Mouse (Mus musculus) neural tube, embryonic 14.5 days (tissue): ENCODE measurements around the gene Gskip. TPM values are rescaled to one million over a fixed set of nuclear protein-coding genes. Genes with fewer than 3 reads are reported as not detected.

Source experiments
- ATAC-seq: fragments of 200-750 bp; cut with Nextera tagmentation; 2 replicates; pipeline ENCODE4 v1.8.0; 2017; ENCODE audit warnings: low read depth, mild to moderate bottlenecking, moderate TSS enrichment, moderate library complexity
- H3K27ac ChIP-seq: fragments of 300-500 bp; sonication (generic); 2 replicates; pipeline ENCODE4 v1.5.1; 2014; ENCODE audit warnings: low read depth, mild to moderate bottlenecking, control low read depth, low read length, moderate library complexity, mixed read lengths
- H3K27me3 ChIP-seq: fragments of 300-500 bp; sonication (generic); 2 replicates; pipeline ENCODE4 v1.6.1; 2014; ENCODE audit warnings: low read length; ENCODE audit not compliant: control insufficient read depth, insufficient read depth
- H3K36me3 ChIP-seq: fragments of 300-500 bp; sonication (generic); 2 replicates; pipeline ENCODE4 v1.6.1; 2014; ENCODE audit warnings: low read length, mixed read lengths; ENCODE audit not compliant: control insufficient read depth, insufficient read depth
- H3K4me1 ChIP-seq: fragments of 300-500 bp; sonication (generic); 2 replicates; pipeline ENCODE4 v1.6.1; 2014; ENCODE audit warnings: low read length; ENCODE audit not compliant: control insufficient read depth, insufficient read depth
- H3K4me2 ChIP-seq: fragments of 300-500 bp; sonication (generic); 2 replicates; pipeline ENCODE4 v1.6.1; 2014; ENCODE audit warnings: mild to moderate bottlenecking, low read depth, low read length, control low read depth
- H3K4me3 ChIP-seq: fragments of 300-500 bp; sonication (generic); 2 replicates; pipeline ENCODE4 v1.5.1; 2014; ENCODE audit warnings: low read depth, low read length, control low read depth, mixed read lengths
- H3K9ac ChIP-seq: fragments of 300-500 bp; sonication (generic); replicated peaks from 2 replicates; pipeline ENCODE4 v1.6.1; 2014; ENCODE audit warnings: low read depth, mild to moderate bottlenecking, control low read depth, low read length, mixed read lengths
- H3K9me3 ChIP-seq: fragments of 300-500 bp; sonication (generic); 2 replicates; pipeline ENCODE4 v1.6.1; 2016; ENCODE audit warnings: low read length; ENCODE audit not compliant: control insufficient read depth
- WGBS: fragments of 180-500 bp; shearing (Covaris S2); extraction: QIAGEN DNeasy Blood & Tissue Kit; methylation state at CpG from one replicate; pipeline ENCODE4 v1.1.7; 2014; 5-methylcytosine and 5-hydroxymethylcytosine counted together
- polyA plus RNA-seq: library from polyadenylated mRNA; unstranded; fragments of >200 nt; fragmentation: Nextera tagmentation; extraction: Ambion mirVana; gene quantifications from 2 replicates; pipeline ENCODE4 v1.2.1, GENCODE M21; 2014

Gene Gskip
- polyA plus RNA-seq, 1 experiment from 2014 or later, result 34.3 TPM

DNA sequence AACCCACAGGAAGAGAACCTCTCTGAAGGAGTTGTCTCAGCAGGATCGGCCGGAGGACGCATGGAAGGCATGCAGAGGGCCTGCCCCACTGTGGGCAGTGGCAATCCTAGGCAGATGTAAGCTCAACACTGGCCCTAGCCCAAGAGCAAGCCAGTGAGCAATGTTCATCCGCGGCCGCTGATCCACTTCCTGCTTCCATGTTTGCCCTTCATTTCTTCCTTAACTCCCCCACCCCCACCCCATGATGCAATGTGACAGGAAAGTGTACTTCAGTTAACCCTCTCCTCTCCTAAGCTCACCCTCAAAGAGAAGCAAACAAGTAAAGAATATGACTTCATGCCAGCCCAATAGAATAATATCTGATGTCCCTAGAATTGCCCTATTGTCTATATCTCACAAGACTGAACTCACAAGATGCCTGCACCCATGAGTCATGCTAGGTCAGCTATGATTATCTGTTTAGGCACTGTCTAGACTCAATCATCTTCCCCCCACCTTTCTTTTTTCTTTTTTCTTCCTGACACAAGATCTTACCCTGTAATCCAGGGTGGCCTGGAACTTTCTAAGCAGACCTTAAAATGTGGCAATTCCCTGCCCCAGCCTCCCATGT, 46.3 kb downstream of the Gskip start:
- 90% methylated on average over 6 of the region's 6 CpGs for WGBS
- H3K27ac ChIP-seq, result no peak overlapping the region
- H3K36me3 ChIP-seq, result no peaks in the 10 kb centered on the region
- H3K27me3 ChIP-seq, result no peaks in the 10 kb centered on the region
- no peak for ATAC-seq
- no peaks in the 10 kb centered on the region for H3K4me1 ChIP-seq
- H3K4me3 ChIP-seq, result no peak overlapping the region
- no peak overlapping the region for H3K9ac ChIP-seq
- H3K9me3 ChIP-seq, result no peaks in the 10 kb centered on the region
- H3K4me2 ChIP-seq, result no peak overlapping the region

DNA sequence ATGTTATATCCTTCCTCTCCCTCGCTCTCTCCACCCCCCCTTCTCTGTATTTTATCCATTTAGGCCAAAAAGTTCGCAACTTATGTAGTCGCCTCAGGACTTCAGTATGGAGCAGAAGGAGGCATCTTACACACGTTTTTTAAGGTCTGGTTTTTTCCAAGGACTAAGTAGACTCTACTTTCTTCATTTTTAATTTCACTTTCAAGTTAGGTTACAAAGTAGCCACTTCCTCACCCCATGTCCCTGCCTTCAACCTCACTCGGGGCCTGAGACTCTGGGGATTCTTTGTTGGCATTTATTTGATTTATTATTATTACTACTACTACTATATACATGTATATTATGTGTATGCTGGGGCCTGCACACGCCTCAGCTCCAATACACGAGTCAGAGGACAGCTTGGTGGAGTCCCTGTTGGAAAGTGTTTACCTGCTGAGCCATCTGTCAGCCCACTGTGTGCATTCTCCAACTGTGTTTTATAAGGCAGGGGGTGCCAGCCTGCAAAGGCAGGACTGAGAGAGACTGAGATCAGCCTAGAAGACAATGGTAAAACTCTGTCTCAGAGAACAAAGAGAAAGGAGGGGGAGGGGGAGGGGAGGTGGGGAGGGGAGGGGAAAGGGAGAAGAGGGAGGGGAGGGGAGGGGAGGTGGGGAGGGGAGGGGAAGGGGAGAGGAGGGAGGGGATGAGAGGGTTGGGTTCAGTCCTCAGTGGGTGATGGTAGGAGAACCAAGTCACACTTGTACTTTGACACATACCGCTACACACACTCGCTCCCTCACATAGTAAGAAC, 48.9 kb downstream of the Gskip start:
- no peak overlapping the region for H3K27ac ChIP-seq
- WGBS, result 67% methylated on average over 9 of the region's 9 CpGs
- H3K27me3 ChIP-seq, result no peaks in the 10 kb centered on the region
- H3K9me3 ChIP-seq, result no peaks in the 10 kb centered on the region
- ATAC-seq, result no peak
- H3K36me3 ChIP-seq, result no peaks in the 10 kb centered on the region
- no peak overlapping the region for H3K9ac ChIP-seq
- no peak overlapping the region for H3K4me2 ChIP-seq
- no peak overlapping the region for H3K4me3 ChIP-seq
- no peaks in the 10 kb centered on the region for H3K4me1 ChIP-seq

DNA sequence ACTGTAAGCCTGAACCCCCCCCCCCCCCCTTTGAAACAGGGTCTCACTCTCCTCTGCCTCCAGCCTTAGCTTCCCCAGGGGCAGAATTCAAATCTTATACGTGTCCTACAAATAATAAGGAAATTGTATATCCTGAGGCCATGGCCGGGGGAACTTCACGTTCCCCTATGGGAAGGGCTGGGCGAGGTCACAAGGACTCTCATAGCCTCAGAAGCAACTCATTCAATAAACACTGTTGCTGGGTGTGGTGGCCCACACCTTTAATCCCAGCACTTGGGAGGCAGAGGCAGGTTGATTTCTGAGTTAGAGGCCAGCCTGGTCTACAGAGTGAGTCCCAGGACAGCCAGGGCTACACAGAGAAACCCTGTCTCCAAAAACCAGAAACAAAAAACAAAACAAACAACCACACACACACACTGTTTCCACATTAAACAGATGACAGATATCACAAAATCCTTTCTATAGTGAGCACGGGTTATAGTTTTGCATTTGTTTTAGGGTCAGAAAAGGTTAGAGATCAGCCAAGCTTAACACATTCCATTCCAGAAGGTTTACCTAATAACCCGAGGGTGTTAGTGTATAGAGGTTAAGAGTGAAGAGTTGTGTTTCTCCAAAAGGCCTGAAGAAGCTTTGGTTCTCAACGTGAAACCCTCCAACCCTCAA, 50.7 kb downstream of the Gskip start:
- no peaks in the 10 kb centered on the region for H3K9me3 ChIP-seq
- no peaks in the 10 kb centered on the region for H3K4me1 ChIP-seq
- H3K9ac ChIP-seq, result no peak overlapping the region
- no peak overlapping the region for H3K27ac ChIP-seq
- ATAC-seq, result no peak
- no peak overlapping the region for H3K4me2 ChIP-seq
- H3K36me3 ChIP-seq, result no peaks in the 10 kb centered on the region
- no peaks in the 10 kb centered on the region for H3K27me3 ChIP-seq
- no peak overlapping the region for H3K4me3 ChIP-seq
- WGBS, result 82% methylated on average over 7 of the region's 7 CpGs

DNA sequence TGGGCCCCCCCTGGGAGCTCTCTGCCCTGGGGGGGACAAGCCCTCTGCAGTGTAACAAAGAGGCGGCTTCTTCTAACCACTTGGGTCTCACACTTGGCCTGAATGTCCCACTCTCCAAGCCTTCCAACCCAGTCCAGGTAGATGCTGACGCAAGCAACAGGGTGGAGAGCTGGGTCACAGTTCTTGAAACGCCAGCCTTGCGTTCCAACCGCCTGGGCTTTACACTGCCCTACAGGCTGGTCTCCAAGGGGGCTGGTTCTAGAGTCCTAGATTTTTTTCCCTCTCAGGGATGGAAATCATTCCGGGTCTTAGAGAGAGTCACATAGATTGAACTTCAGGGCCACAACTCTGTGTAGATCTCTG, 51.2 kb downstream of the Gskip start:
- no peaks in the 10 kb centered on the region for H3K9me3 ChIP-seq
- WGBS, result 90% methylated on average over 6 of the region's 6 CpGs
- no peak for ATAC-seq
- H3K4me2 ChIP-seq, result no peak overlapping the region
- H3K36me3 ChIP-seq, result no peaks in the 10 kb centered on the region
- no peaks in the 10 kb centered on the region for H3K4me1 ChIP-seq
- no peak overlapping the region for H3K4me3 ChIP-seq
- H3K27me3 ChIP-seq, result no peaks in the 10 kb centered on the region
- H3K27ac ChIP-seq, result no peak overlapping the region
- H3K9ac ChIP-seq, result no peak overlapping the region

DNA sequence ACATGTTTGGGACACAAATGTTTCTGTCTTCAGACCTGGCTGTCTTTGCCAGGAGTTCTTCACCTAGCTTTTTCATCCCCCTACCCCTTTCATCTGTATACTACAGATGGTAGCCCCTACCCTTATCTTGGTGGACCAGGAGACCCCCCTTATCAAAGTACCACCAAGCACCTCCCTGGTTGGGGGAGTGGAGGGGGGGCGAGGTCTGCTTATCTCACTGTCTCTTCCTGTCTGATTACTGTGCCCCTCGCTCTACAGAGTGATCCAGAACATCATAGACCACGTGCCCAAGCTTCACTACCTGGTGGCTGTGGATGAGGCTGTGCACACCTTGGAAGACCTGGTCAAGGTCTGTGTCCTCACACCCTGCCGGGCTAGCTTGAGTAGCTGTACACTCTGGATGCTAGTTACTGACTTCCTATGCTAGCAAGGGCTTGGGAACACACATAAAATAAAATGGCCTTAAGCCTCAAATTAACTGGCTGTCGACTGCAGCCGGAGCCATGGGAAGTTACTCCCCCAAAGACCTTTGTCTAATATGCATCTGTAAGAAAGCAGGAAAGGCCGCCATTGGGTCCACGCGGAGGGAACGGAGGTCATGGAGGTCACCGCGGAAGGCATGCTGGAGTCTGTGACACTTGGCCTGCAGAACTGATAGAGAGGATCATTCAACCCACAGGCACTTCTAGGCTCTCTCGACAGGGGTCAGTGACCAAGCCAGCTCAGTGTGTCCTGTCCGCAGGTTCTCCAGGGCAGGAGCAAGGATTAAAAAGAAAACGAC, 53.9 kb downstream of the Gskip start:
- no peak for ATAC-seq
- Histone ChIP-seq H3K36me3 (no peaks in the 10 kb centered on the region), H3K27ac (no peak overlapping the region), H3K27me3 (no peaks in the 10 kb centered on the region), H3K4me2 (no peak overlapping the region), H3K9me3 (no peaks in the 10 kb centered on the region), H3K9ac (no peak overlapping the region), H3K4me1 (no peaks in the 10 kb centered on the region), H3K4me3 (no peak overlapping the region)
- WGBS, result 79% methylated on average over 15 of the region's 15 CpGs

DNA sequence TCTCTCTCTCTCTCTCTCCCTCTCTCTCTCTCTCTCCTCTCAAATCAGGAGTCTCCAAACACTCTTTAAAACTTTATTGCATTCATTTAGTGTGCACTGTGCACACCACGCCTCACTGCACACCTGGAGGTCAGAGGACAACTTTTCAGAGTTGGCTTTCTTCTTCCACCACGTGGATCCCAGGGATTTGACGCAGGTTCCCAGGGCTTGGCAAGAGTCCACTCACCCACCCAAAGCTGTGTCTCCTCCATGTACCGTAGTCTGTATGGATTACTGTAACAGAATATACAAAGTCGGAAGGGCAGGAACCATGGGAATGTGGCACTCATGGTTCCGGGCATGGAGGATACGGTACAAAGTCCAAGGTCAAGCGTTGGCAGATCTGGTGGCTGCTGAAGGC, 55.0 kb downstream of the Gskip start:
- Histone ChIP-seq H3K36me3 (no peaks in the 10 kb centered on the region), H3K4me2 (no peak overlapping the region), H3K27me3 (no peaks in the 10 kb centered on the region), H3K9ac (no peak overlapping the region), H3K4me3 (no peak overlapping the region), H3K4me1 (no peaks in the 10 kb centered on the region), H3K9me3 (no peaks in the 10 kb centered on the region), H3K27ac (no peak overlapping the region)
- ATAC-seq, result no peak
- WGBS, result 92% methylated on average over 8 of the region's 8 CpGs

DNA sequence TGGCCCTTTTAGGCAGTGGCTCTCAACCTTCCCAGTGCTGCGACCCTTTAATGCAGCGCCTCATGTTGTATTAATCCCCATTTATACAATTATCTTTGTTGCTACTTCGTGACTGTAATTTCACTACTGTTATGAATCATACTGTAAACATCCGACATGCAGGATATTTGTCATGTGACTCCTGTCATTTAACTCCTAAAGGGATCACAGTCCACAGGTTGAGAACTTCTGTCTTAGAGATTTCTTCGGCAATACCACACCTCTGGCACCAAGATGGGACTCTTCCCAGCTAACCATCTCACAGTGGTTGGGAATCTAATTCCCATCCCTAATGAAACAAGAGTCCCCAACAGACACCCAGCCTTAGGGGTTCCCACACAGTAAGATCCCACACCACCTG, 63.5 kb downstream of the Gskip start:
- no peak overlapping the region for H3K27ac ChIP-seq
- no peak for ATAC-seq
- WGBS, result 86% methylated on average over 5 of the region's 5 CpGs

More for the DNA sequence above, 63.5 kb downstream of the Gskip start:
- H3K4me1 ChIP-seq, result no peaks in the 10 kb centered on the region
- H3K9ac ChIP-seq, result no peak overlapping the region
- H3K36me3 ChIP-seq, result no peaks in the 10 kb centered on the region
- H3K4me3 ChIP-seq, result no peak overlapping the region
- no peaks in the 10 kb centered on the region for H3K27me3 ChIP-seq
- H3K9me3 ChIP-seq, result no peaks in the 10 kb centered on the region
- H3K4me2 ChIP-seq, result no peak overlapping the region
